25 mouse cellular contexts compared by ENCODE assay signal in the genomic region with DNA sequence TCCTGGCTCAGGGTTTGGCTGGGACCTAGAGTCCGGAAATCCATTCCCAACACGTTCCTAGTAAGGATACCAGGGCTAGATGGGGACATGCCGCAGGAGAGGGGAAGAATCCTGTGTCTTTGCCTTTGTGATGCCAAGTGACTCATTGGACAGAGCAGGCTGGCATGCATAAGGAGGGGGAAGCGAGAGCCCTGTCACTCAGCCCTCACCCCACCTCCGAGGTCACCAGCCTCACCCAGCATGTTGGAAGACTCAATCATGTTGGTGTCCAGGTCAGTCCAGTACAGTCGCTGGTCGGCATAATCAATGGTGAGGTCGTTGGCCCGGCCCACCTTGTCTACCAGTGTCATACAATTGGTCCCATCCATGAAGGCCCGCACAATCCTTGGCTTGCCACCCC. TPM values are rescaled to one million over a fixed set of nuclear protein-coding genes. Genes with fewer than 3 reads are reported as not detected.
DNase-seq lines count a peak whose midpoint lies in the region; TF ChIP-seq lines count a peak whose summit lies in the region.
"Had no signal": no experiment of that assay in that cellular context is flagged by ENCODE, and none has a peak within 500 bp of the region (broad histone marks: within the 10 kb centered on the region; RNA-seq: fewer than 3 reads in every experiment).

No protein-coding gene starts in this region.

- no peaks in the 10 kb centered on the region for H3K4me1 ChIP-seq in testis, adult 2 months (ENCODE audit: control insufficient read depth, insufficient read depth, low read length)
- H3K4me1 ChIP-seq: embryonic facial prominence, embryonic 10.5 days; embryonic facial prominence, embryonic 13.5 days; forebrain, embryonic 12.5 days; forebrain, embryonic 15.5 days had no signal

- H3K36me3 ChIP-seq in testis, adult 2 months (ENCODE audit: control insufficient read depth, insufficient read depth, low read length) = no peaks in the 10 kb centered on the region

- H3K4me3 ChIP-seq in testis, adult 2 months (ENCODE audit: control insufficient read depth, low read depth, low read length) = peak overlapping the region; percentile 21; the same call in 1 of the 2 replicates
- H3K4me3 ChIP-seq: embryonic facial prominence, embryonic 10.5 days; embryonic facial prominence, embryonic 13.5 days; erythroblast, embryonic 14.5 days; forebrain, embryonic 12.5 days; forebrain, embryonic 15.5 days; heart, embryonic 12.5 days; heart, embryonic 15.5 days had no signal

- DNase-seq in adrenal gland, adult (ENCODE audit: inconsistent age in 2 of 2, low spot score in 1 of 2) = peak; percentile 64 to 73
- DNase-seq in adrenal gland, adult 18-20 months (ENCODE audit: low spot score in 2 of 2) = no peak
- peak; percentile 45 for DNase-seq in adrenal gland, postnatal 25 days
- no peak for DNase-seq in adrenal gland, adult 8-10 months
- DNase-seq in testis, postnatal 14 days (ENCODE audit: low spot score) = no peak
- DNase-seq in heart, postnatal 25 days (ENCODE audit: low spot score) = no peak
- DNase-seq: cerebellum, adult 11-12 months; cerebellum, adult 8-10 months; cerebellum, postnatal 10 days; cerebellum, postnatal 36 days; embryo, embryonic 11 days; gastrocnemius, postnatal 25 days; heart, adult 18-20 months; heart, postnatal 10 days; heart, postnatal 4 days had no signal

- no peak for TF ChIP-seq CTCF in testis, adult 2 months (IDR thresholded peaks at IDR 0.05; ENCODE audit: control insufficient read depth, insufficient read depth, insufficient replicate concordance, low read depth, low read length)

- H3K27ac ChIP-seq in testis, adult 2 months (ENCODE audit: control insufficient read depth, insufficient read depth, low read depth, low read length) = no peak overlapping the region
- H3K27ac ChIP-seq: embryonic facial prominence, embryonic 10.5 days; embryonic facial prominence, embryonic 13.5 days; forebrain, embryonic 12.5 days; forebrain, embryonic 15.5 days; heart, embryonic 15.5 days; hindbrain, embryonic 14.5 days; hindbrain, postnatal 0 days had no signal

- H3K27me3 ChIP-seq in testis, adult 2 months (ENCODE audit: control insufficient read depth, insufficient read depth, low read length) = no peaks in the 10 kb centered on the region
- H3K27me3 ChIP-seq: embryonic facial prominence, embryonic 13.5 days; forebrain, embryonic 12.5 days; forebrain, embryonic 15.5 days; heart, embryonic 12.5 days; heart, embryonic 15.5 days had no signal

- intact Hi-C loops in heart, postnatal 25 days (cut with DNase I) = no loop called here

- TF ChIP-seq POLR2A in testis, adult 2 months (IDR thresholded peaks at IDR 0.05; ENCODE audit: control insufficient read depth, low read depth, low read length) = no peak

RNA-seq across cellular contexts. Expression of a gene that starts 38.4 kb away (rescaled TPM):
- 100 to 1,000 TPM in 1 of 2 experiments, 10 to 100 TPM in 1; 82.6 to 101 TPM for total RNA-seq in adrenal gland, adult 18-20 months (2021)
- total RNA-seq in adrenal gland, postnatal 25 days (2021) = 112 and 119 TPM in 2 replicates
- total RNA-seq in adrenal gland, adult 8-10 months (2022) = 100 to 1,000 TPM in 3 of 4 experiments, 10 to 100 TPM in 1; 85.3 to 110 (median 106) TPM
- 28.3 and 28.8 TPM in 2 replicates for polyA plus RNA-seq in testis, adult 2 months (2012; rRNA removed)
- 10 to 100 TPM; 68.8 to 83.0 TPM for total RNA-seq in heart, postnatal 25 days (2021)

Comparison
In these comparisons a context has a peak if more than half of its experiments do, and no peak if none do; other contexts are left out.
1. DNase-seq: peak in adrenal gland, adult (2 of 2) and adrenal gland, postnatal 25 days (single experiment); none in adrenal gland, adult 18-20 months (0 of 2), adrenal gland, adult 8-10 months (single experiment), testis, postnatal 14 days (single experiment) and heart, postnatal 25 days (single experiment).